Mouse (Mus musculus) lung, postnatal 0 days (tissue): ENCODE results near the gene Rc3h1.

Source experiments
- CTCF ChIP-seq: IDR thresholded peaks from 2 replicates; pipeline ENCODE4 v1.5.1; 2016; ENCODE audit warnings: antibody characterized with exemption, mild to moderate bottlenecking
- EP300 ChIP-seq: IDR thresholded peaks from 2 replicates; pipeline ENCODE4 v1.6.1; 2016; ENCODE audit warnings: antibody characterized with exemption, mild to moderate bottlenecking, control low read depth

DNA sequence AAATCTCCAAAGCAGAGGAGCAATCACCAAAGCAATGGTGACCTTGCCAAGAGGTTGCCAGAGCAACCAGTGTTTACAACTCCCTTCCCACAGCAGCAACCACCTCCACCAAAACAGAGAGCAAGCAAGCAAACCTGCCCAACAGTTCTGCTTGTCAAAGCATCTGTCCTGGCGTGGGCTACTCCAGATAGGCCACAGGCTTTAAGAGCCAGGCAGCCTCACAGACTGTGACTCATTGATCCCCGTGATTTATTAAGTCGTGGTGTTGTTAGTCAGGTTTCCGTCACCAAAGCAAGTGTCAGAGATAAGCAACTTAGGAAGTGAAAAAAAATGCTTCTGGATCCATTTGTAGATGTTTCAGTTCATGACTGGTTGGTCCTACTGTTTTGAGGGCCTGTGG, 27.7 kb upstream of the Rc3h1 start:
- TF ChIP-seq EP300 (no peak), CTCF (no peak)
